Mouse (Mus musculus) lung, adult 2 months (tissue): ENCODE data around the gene Wdr70.

Experiments used
- CTCF ChIP-seq: fragments of 200-500 bp; IDR thresholded peaks from 2 replicates; pipeline ENCODE4 v1.5.1; 2011; ENCODE audit warnings: mild to moderate bottlenecking, low read length, control low read depth; ENCODE audit not compliant: insufficient read depth
- POLR2A ChIP-seq: fragments of 200-500 bp; IDR thresholded peaks from 2 replicates; pipeline ENCODE4 v1.6.1; 2011; ENCODE audit warnings: low read depth, mild to moderate bottlenecking, control low read depth, low read length, borderline replicate concordance; ENCODE audit errors: extremely low read depth

- no peak for TF ChIP-seq CTCF
- no peak for TF ChIP-seq POLR2A
Observed at GRCm38 (mm10) chr15:7884181-7884580, 214.8 kb downstream of the Wdr70 start.
